Mouse (Mus musculus): ENCODE results near the gene Sinhcaf.
"Not testable (repeated sequence)": the region's sequence is repeated elsewhere in the genome, so short reads cannot be mapped to it uniquely, and the experiment has no call there.

The Sinhcaf gene

GRCm38 (mm10) chr6:148946409-148946742 is at the start of gene Sinhcaf:
Gene Sinhcaf, minus strand, starts transcription at chr6:148946467.
- DNase-seq (ENCODE audit: low spot score), result peak; percentile 99

- peak; percentile 14 for DNase-seq (ENCODE audit: low spot score)
Measured at GRCm38 (mm10) chr6:148994327-148994999, 48.2 kb upstream of the Sinhcaf start.

- peak; percentile 74 for DNase-seq (ENCODE audit: low spot score)
Measured at GRCm38 (mm10) chr6:148993117-148994077, 47.1 kb upstream of the Sinhcaf start.

GRCm38 (mm10) chr6:148992373-148993116 is 46.3 kb upstream of the Sinhcaf start:
- peak; percentile 7 for DNase-seq (ENCODE audit: low spot score)

- DNase-seq (ENCODE audit: low spot score), result no peak
Measured at GRCm38 (mm10) chr6:148991660-148992372, 45.5 kb upstream of the Sinhcaf start.

- not testable (repeated sequence) for DNase-seq (ENCODE audit: low spot score)
Measured at GRCm38 (mm10) chr6:148989792-148990491, 43.7 kb upstream of the Sinhcaf start.

- no peak for DNase-seq (ENCODE audit: low spot score)
Measured at GRCm38 (mm10) chr6:148986003-148986402, 39.7 kb upstream of the Sinhcaf start.

GRCm38 (mm10) chr6:148980495-148980894 is 34.2 kb upstream of the Sinhcaf start:
- DNase-seq (ENCODE audit: low spot score), result no peak

- DNase-seq (ENCODE audit: low spot score), result no peak
Measured at GRCm38 (mm10) chr6:148975096-148975495, 28.8 kb upstream of the Sinhcaf start.

GRCm38 (mm10) chr6:148972891-148973290 is 26.6 kb upstream of the Sinhcaf start:
- no peak for DNase-seq (ENCODE audit: low spot score)

- DNase-seq (ENCODE audit: low spot score), result peak; percentile 17
Measured at GRCm38 (mm10) chr6:148972059-148972848, 26.0 kb upstream of the Sinhcaf start.

- no peak for DNase-seq (ENCODE audit: low spot score)
Measured at GRCm38 (mm10) chr6:148971385-148971940, 25.2 kb upstream of the Sinhcaf start.

GRCm38 (mm10) chr6:148961285-148961684 is 15.0 kb upstream of the Sinhcaf start:
- no peak for DNase-seq (ENCODE audit: low spot score)

- no peak for DNase-seq (ENCODE audit: low spot score)
Measured at GRCm38 (mm10) chr6:148959540-148960238, 13.4 kb upstream of the Sinhcaf start.

- no peak for DNase-seq (ENCODE audit: low spot score)
Measured at GRCm38 (mm10) chr6:148958712-148959111, 12.4 kb upstream of the Sinhcaf start.

GRCm38 (mm10) chr6:148957046-148957445 is 10.8 kb upstream of the Sinhcaf start:
- no peak for DNase-seq (ENCODE audit: low spot score)

- DNase-seq (ENCODE audit: low spot score), result no peak
Measured at GRCm38 (mm10) chr6:148955641-148956420, 9.6 kb upstream of the Sinhcaf start.

GRCm38 (mm10) chr6:148946881-148947405 is 676 bp upstream of the Sinhcaf start:
- DNase-seq (ENCODE audit: low spot score), result peak; percentile 58
